Mouse (Mus musculus) left cerebral cortex, postnatal 4 days (tissue): ENCODE measurements around the gene Slc6a15. TPM values are rescaled to one million over a fixed set of nuclear protein-coding genes. Genes with fewer than 3 reads are reported as not detected.

Source experiments
- DNase-seq: peaks from one replicate; pipeline ENCODE4 v3.0.0-alpha.2; 2022
- intact Hi-C: fragments of 180-260 bp; cut with DNase I; formaldehyde crosslinking; loops from one replicate; pipeline ENCODE4 v1.15.1; 2025
- total RNA-seq, 2 experiments: library from RNA; stranded (reverse); gene quantifications; 2 replicates each; pipeline ENCODE4 v1.2.3; 2021

Slc6a15 gene
- total RNA-seq = 100 to 1,000 TPM; 142 to 157 TPM

GRCm38 (mm10) chr10:103367371-103368295, at the start of gene Slc6a15:
Gene Slc6a15 (plus strand): TSS chr10:103367783.
- peak; percentile 73 for DNase-seq
- intact Hi-C loops = no loop called here

GRCm38 (mm10) chr10:103321941-103322340, 45.6 kb upstream of the Slc6a15 start:
- no peak for DNase-seq
- intact Hi-C loops = no loop called here

- no peak for DNase-seq
- intact Hi-C loops = no loop called here
Measured at GRCm38 (mm10) chr10:103323386-103323785, 44.2 kb upstream of the Slc6a15 start.

GRCm38 (mm10) chr10:103334306-103334705, 33.3 kb upstream of the Slc6a15 start:
- DNase-seq = no peak
- intact Hi-C loops = no loop called here

GRCm38 (mm10) chr10:103339928-103340327, 27.7 kb upstream of the Slc6a15 start:
- no peak for DNase-seq
- intact Hi-C loops = no loop called here

GRCm38 (mm10) chr10:103346797-103347196, 20.8 kb upstream of the Slc6a15 start:
- DNase-seq = no peak
- intact Hi-C loops = no loop called here

GRCm38 (mm10) chr10:103368296-103369080, 905 bp downstream of the Slc6a15 start:
- peak; percentile 29 for DNase-seq
- intact Hi-C loops = no loop called here

- DNase-seq = peak; percentile 77
- intact Hi-C loops = no loop called here
Measured at GRCm38 (mm10) chr10:103369081-103369420, 1.5 kb downstream of the Slc6a15 start.

GRCm38 (mm10) chr10:103402171-103402570, 34.6 kb downstream of the Slc6a15 start:
- DNase-seq = no peak
- intact Hi-C loops = no loop called here

GRCm38 (mm10) chr10:103427717-103428116, 60.1 kb downstream of the Slc6a15 start:
- no peak for DNase-seq
- intact Hi-C loops = no loop called here

- no peak for DNase-seq
- intact Hi-C loops = no loop called here
Measured at GRCm38 (mm10) chr10:103442588-103442987, 75.0 kb downstream of the Slc6a15 start.

- intact Hi-C loops = no loop called here
- peak; percentile 0 for DNase-seq
Measured at GRCm38 (mm10) chr10:103443070-103443469, 75.5 kb downstream of the Slc6a15 start.

- DNase-seq = no peak
- intact Hi-C loops = no loop called here
Measured at GRCm38 (mm10) chr10:103448340-103448739, 80.8 kb downstream of the Slc6a15 start.

- intact Hi-C loops = no loop called here
- peak; percentile 0 for DNase-seq
Measured at GRCm38 (mm10) chr10:103457896-103458295, 90.3 kb downstream of the Slc6a15 start.

Other genes starting within 250 kb of the Slc6a15 start
- 1 to 10 TPM; 2.8 to 3.2 TPM for gene Lrriq1, start 131.5 kb upstream of the Slc6a15 start, total RNA-seq